Mouse (Mus musculus): ENCODE measurements around the gene Scd4. TPM values are rescaled to one million over a fixed set of nuclear protein-coding genes. Genes with fewer than 3 reads are reported as not detected.

Scd4 gene
- polyA plus RNA-seq, 1 experiment from 2014 or later = 0.11 TPM

DNA sequence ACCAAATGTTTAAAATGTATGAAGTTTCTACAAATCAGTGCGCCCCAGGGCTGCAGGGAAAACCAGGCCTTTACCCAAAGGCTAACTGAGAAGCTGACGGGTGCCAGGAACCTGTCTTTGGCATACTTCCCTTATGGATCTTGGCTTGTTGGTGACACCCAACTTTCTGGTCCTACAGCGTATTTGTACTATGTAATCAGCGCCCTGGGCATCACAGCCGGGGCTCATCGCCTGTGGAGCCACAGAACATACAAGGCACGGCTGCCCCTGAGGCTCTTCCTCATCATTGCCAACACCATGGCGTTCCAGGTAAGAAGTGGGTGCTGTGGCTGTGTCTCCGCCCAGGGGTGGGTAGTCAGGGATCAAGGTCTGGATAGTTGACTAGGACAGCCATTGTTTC is 35.0 kb upstream of the Scd4 start:
- no peak for ATAC-seq (ENCODE audit: low FRiP score, low TSS enrichment)
- peaks cover 79% of the 10 kb centered on the region for H3K36me3 ChIP-seq (ENCODE audit: control insufficient read depth, insufficient read depth, low read length)
- H3K27ac ChIP-seq (ENCODE audit: low read depth, low read length) = no peak overlapping the region
- peaks cover 54% of the 10 kb centered on the region for H3K4me1 ChIP-seq (ENCODE audit: control insufficient read depth, insufficient read depth, low read length)
- H3K27me3 ChIP-seq (ENCODE audit: control insufficient read depth, insufficient read depth, low read length) = no peaks in the 10 kb centered on the region
- peak overlapping the region; percentile 96 for H3K4me3 ChIP-seq (ENCODE audit: low read length)
- 81% methylated on average over 9 of the region's 9 CpGs for whole genome bisulfite sequencing
- no peaks in the 10 kb centered on the region for H3K9me3 ChIP-seq (ENCODE audit: control insufficient read depth, low read length)
- peak overlapping the region; percentile 91 for H3K4me2 ChIP-seq (replicated peaks; ENCODE audit: low read depth, low read length)
- peak overlapping the region; percentile 35; the same call in 1 of the 2 replicates for H3K9ac ChIP-seq (ENCODE audit: low read depth, low read length)

- Histone ChIP-seq H3K27ac (ENCODE audit: low read depth, low read length) (no peak overlapping the region), H3K36me3 (ENCODE audit: control insufficient read depth, insufficient read depth, low read length) (peaks cover 91% of the 10 kb centered on the region), H3K4me3 (ENCODE audit: low read length) (peak overlapping the region; percentile 96; the same call in 1 of the 2 replicates), H3K4me2 (replicated peaks; ENCODE audit: low read depth, low read length) (peak overlapping the region; percentile 91), H3K4me1 (ENCODE audit: control insufficient read depth, insufficient read depth, low read length) (peaks cover 53% of the 10 kb centered on the region), H3K27me3 (ENCODE audit: control insufficient read depth, insufficient read depth, low read length) (no peaks in the 10 kb centered on the region), H3K9me3 (ENCODE audit: control insufficient read depth, low read length) (no peaks in the 10 kb centered on the region), H3K9ac (ENCODE audit: low read depth, low read length) (no peak overlapping the region)
- ATAC-seq (ENCODE audit: low FRiP score, low TSS enrichment) = no peak
- 84% methylated on average over 9 of the region's 9 CpGs for WGBS
These were observed 33.8 kb upstream of the Scd4 start for GRCm38 (mm10) chr19:44299078-44299477.

DNA sequence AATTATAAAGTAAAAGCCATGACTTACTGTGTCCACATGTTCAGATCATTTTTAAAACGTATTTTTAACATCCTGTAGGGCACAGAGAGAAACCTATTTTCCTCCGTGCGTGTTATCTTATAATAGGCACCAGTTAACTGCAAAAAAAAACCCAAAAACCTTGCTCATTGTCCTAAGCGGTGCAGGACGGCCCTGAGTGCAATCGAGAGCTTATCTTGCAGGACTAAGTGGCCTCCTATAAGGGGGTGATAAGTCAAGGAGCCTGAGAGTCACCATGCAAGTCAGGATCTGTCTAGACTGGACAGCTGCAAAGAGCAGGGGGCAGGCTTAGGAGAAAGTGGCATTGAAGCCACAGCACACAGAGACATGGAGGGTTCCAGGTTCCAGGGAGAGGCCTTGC is 33.0 kb upstream of the Scd4 start:
- Histone ChIP-seq H3K27me3 (ENCODE audit: control insufficient read depth, insufficient read depth, low read length) (no peaks in the 10 kb centered on the region), H3K4me1 (ENCODE audit: control insufficient read depth, insufficient read depth, low read length) (peaks cover 53% of the 10 kb centered on the region), H3K27ac (ENCODE audit: low read depth, low read length) (no peak overlapping the region), H3K9ac (ENCODE audit: low read depth, low read length) (no peak overlapping the region), H3K9me3 (ENCODE audit: control insufficient read depth, low read length) (no peaks in the 10 kb centered on the region), H3K4me2 (replicated peaks; ENCODE audit: low read depth, low read length) (no peak overlapping the region), H3K4me3 (ENCODE audit: low read length) (no peak overlapping the region), H3K36me3 (ENCODE audit: control insufficient read depth, insufficient read depth, low read length) (peaks cover 98% of the 10 kb centered on the region)
- no peak for ATAC-seq (ENCODE audit: low FRiP score, low TSS enrichment)
- 77% methylated on average over 6 of the region's 6 CpGs for WGBS

GRCm38 (mm10) chr19:44300520-44300919 is 32.4 kb upstream of the Scd4 start:
- no peak overlapping the region for H3K4me2 ChIP-seq (replicated peaks; ENCODE audit: low read depth, low read length)
- no peak overlapping the region for H3K27ac ChIP-seq (ENCODE audit: low read depth, low read length)
- H3K4me1 ChIP-seq (ENCODE audit: control insufficient read depth, insufficient read depth, low read length) = peaks cover 53% of the 10 kb centered on the region
- H3K9ac ChIP-seq (ENCODE audit: low read depth, low read length) = no peak overlapping the region
- ATAC-seq (ENCODE audit: low FRiP score, low TSS enrichment) = no peak
- 81% methylated on average over 7 of the region's 7 CpGs for WGBS
- H3K27me3 ChIP-seq (ENCODE audit: control insufficient read depth, insufficient read depth, low read length) = no peaks in the 10 kb centered on the region
- H3K4me3 ChIP-seq (ENCODE audit: low read length) = no peak overlapping the region
- H3K9me3 ChIP-seq (ENCODE audit: control insufficient read depth, low read length) = no peaks in the 10 kb centered on the region
- peaks cover 98% of the 10 kb centered on the region for H3K36me3 ChIP-seq (ENCODE audit: control insufficient read depth, insufficient read depth, low read length)

- no peak overlapping the region for H3K9ac ChIP-seq (ENCODE audit: low read depth, low read length)
- no peak overlapping the region for H3K4me3 ChIP-seq (ENCODE audit: low read length)
- no peak for ATAC-seq (ENCODE audit: low FRiP score, low TSS enrichment)
- H3K4me1 ChIP-seq (ENCODE audit: control insufficient read depth, insufficient read depth, low read length) = peaks cover 52% of the 10 kb centered on the region
- no peak overlapping the region for H3K4me2 ChIP-seq (replicated peaks; ENCODE audit: low read depth, low read length)
- WGBS = 75% methylated on average over 16 of the region's 16 CpGs
- H3K27me3 ChIP-seq (ENCODE audit: control insufficient read depth, insufficient read depth, low read length) = no peaks in the 10 kb centered on the region
- peaks cover 98% of the 10 kb centered on the region for H3K36me3 ChIP-seq (ENCODE audit: control insufficient read depth, insufficient read depth, low read length)
- no peak overlapping the region for H3K27ac ChIP-seq (ENCODE audit: low read depth, low read length)
- H3K9me3 ChIP-seq (ENCODE audit: control insufficient read depth, low read length) = no peaks in the 10 kb centered on the region
These were observed 31.7 kb upstream of the Scd4 start for GRCm38 (mm10) chr19:44301176-44301575.

DNA sequence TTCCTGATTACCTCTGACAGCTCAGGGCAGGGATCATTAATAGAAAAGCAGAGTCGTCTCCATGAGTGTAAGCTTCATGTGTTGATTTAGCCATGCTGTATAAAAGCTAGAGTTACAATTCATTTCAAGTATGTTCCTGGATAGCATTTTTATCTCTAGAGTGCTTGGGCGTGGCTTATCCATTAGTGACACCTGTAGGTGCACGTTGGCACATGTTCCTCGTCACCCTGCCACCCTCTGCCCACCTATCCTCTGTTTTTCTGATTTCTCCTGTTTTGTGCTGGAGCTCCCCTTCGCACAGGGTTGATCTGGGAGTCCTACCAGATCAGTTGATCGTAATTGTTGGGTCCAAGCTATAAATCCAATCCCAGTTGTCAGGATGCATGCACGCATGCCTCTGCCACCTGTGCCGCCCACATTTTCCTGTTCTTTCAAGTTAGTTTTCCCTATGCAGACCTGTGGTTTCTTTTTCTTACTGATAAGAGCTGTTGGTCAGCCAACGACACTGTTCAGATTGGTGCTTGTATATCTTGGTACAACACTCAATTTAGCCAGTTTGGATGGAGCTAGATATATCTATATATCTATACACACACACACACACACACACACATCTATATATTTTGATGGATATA is 31.1 kb upstream of the Scd4 start:
- H3K9ac ChIP-seq (ENCODE audit: low read depth, low read length) = no peak overlapping the region
- no peak overlapping the region for H3K4me2 ChIP-seq (replicated peaks; ENCODE audit: low read depth, low read length)
- no peaks in the 10 kb centered on the region for H3K9me3 ChIP-seq (ENCODE audit: control insufficient read depth, low read length)
- no peak overlapping the region for H3K27ac ChIP-seq (ENCODE audit: low read depth, low read length)
- H3K27me3 ChIP-seq (ENCODE audit: control insufficient read depth, insufficient read depth, low read length) = no peaks in the 10 kb centered on the region
- WGBS = 70% methylated on average over 9 of the region's 9 CpGs
- peaks cover 98% of the 10 kb centered on the region for H3K36me3 ChIP-seq (ENCODE audit: control insufficient read depth, insufficient read depth, low read length)
- no peak overlapping the region for H3K4me3 ChIP-seq (ENCODE audit: low read length)
- ATAC-seq (ENCODE audit: low FRiP score, low TSS enrichment) = no peak
- H3K4me1 ChIP-seq (ENCODE audit: control insufficient read depth, insufficient read depth, low read length) = peaks cover 46% of the 10 kb centered on the region

DNA sequence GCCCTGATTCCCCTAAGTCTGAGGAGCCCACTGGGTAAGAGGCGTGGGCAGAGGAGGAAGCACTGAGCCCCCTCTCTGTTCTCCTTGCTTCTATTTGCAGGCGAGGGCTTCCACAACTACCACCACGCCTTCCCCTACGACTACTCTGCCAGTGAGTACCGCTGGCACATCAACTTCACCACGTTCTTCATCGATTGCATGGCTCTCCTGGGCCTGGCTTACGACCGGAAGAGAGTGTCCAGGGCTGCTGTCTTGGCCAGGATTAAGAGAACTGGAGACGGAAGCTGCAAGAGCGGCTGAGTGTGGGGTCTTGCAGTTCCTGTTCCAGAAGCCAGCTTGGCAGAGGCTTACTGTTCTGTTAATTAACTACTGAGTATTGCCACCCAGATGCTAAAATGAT is 30.0 kb upstream of the Scd4 start:
- H3K4me1 ChIP-seq (ENCODE audit: control insufficient read depth, insufficient read depth, low read length) = peaks cover 35% of the 10 kb centered on the region
- no peak for ATAC-seq (ENCODE audit: low FRiP score, low TSS enrichment)

GRCm38 (mm10) chr19:44303502-44303901 is 29.4 kb upstream of the Scd4 start:
- Histone ChIP-seq H3K4me2 (replicated peaks; ENCODE audit: low read depth, low read length) (no peak overlapping the region), H3K9ac (ENCODE audit: low read depth, low read length) (no peak overlapping the region), H3K9me3 (ENCODE audit: control insufficient read depth, low read length) (no peaks in the 10 kb centered on the region), H3K27ac (ENCODE audit: low read depth, low read length) (no peak overlapping the region), H3K4me1 (ENCODE audit: control insufficient read depth, insufficient read depth, low read length) (peaks cover 29% of the 10 kb centered on the region), H3K4me3 (ENCODE audit: low read length) (no peak overlapping the region), H3K36me3 (ENCODE audit: control insufficient read depth, insufficient read depth, low read length) (peaks cover 98% of the 10 kb centered on the region), H3K27me3 (ENCODE audit: control insufficient read depth, insufficient read depth, low read length) (no peaks in the 10 kb centered on the region)
- ATAC-seq (ENCODE audit: low FRiP score, low TSS enrichment) = no peak
- WGBS = 58% methylated on average over 8 of the region's 8 CpGs

More for the DNA sequence above, 30.0 kb upstream of the Scd4 start:
- WGBS = 82% methylated on average over 11 of the region's 11 CpGs
- no peak overlapping the region for H3K27ac ChIP-seq (ENCODE audit: low read depth, low read length)
- no peaks in the 10 kb centered on the region for H3K27me3 ChIP-seq (ENCODE audit: control insufficient read depth, insufficient read depth, low read length)
- no peak overlapping the region for H3K9ac ChIP-seq (ENCODE audit: low read depth, low read length)
- H3K9me3 ChIP-seq (ENCODE audit: control insufficient read depth, low read length) = no peaks in the 10 kb centered on the region
- H3K4me3 ChIP-seq (ENCODE audit: low read length) = no peak overlapping the region
- no peak overlapping the region for H3K4me2 ChIP-seq (replicated peaks; ENCODE audit: low read depth, low read length)
- peaks cover 98% of the 10 kb centered on the region for H3K36me3 ChIP-seq (ENCODE audit: control insufficient read depth, insufficient read depth, low read length)

DNA sequence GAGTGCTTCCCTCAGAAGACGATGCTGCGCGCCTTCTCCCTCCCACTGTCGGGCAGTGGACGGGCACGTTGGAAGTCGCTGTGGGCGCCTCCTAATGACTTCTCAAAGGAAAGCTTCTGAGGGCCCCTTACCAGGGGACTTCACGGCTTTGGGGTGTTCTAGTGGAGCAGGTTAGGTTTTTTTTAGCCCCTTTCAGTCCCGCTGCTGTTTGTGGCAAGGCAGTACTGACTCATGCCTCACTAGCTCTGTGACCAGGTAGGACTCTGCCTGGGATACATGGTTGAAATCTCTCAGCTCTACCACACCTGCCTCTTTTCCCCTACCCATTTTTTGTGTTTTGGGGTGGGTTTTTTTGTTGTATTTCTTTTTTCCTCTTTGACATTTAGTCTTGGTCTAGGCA is 28.5 kb upstream of the Scd4 start:
- no peak overlapping the region for H3K9ac ChIP-seq (ENCODE audit: low read depth, low read length)
- 86% methylated on average over 10 of the region's 10 CpGs for WGBS

More for the DNA sequence above, 28.5 kb upstream of the Scd4 start:
- H3K36me3 ChIP-seq (ENCODE audit: control insufficient read depth, insufficient read depth, low read length) = peaks cover 90% of the 10 kb centered on the region
- ATAC-seq (ENCODE audit: low FRiP score, low TSS enrichment) = no peak
- no peaks in the 10 kb centered on the region for H3K9me3 ChIP-seq (ENCODE audit: control insufficient read depth, low read length)
- no peak overlapping the region for H3K4me2 ChIP-seq (replicated peaks; ENCODE audit: low read depth, low read length)
- no peak overlapping the region for H3K4me3 ChIP-seq (ENCODE audit: low read length)
- peaks cover 21% of the 10 kb centered on the region for H3K4me1 ChIP-seq (ENCODE audit: control insufficient read depth, insufficient read depth, low read length)
- no peaks in the 10 kb centered on the region for H3K27me3 ChIP-seq (ENCODE audit: control insufficient read depth, insufficient read depth, low read length)
- no peak overlapping the region for H3K27ac ChIP-seq (ENCODE audit: low read depth, low read length)

All from kidney, embryonic 14.5 days (tissue).